Mouse (Mus musculus): ENCODE results near the gene Ppip5k1. TPM values are rescaled to one million over a fixed set of nuclear protein-coding genes. Genes with fewer than 3 reads are reported as not detected.

The Ppip5k1 gene
- polyA plus RNA-seq, 1 experiment from 2014 or later = 10.2 TPM

DNA sequence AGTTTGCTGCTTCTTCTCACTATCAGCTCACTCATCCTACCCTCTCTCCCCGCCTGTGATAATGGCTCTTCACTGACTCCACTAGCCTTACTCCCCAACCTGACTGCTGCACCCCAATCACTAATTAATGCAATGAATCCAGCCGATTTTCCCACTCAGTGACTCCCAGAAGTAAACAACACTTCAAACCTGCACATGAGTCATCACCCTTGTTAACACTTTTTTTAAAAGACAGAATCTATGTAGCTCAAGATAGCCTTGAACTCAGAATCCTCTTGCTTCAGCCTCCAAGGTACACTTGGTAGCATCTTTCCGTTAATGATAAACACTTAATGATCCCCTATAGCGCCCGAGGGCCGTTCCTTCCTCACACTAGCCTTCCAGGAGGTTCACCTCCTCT, 818 bp downstream of the Ppip5k1 start:
- Histone ChIP-seq H3K9me3 (no peaks in the 10 kb centered on the region), H3K27ac (replicated peaks) (peak overlapping the region; percentile 86), H3K4me3 (peak overlapping the region; percentile 79), H3K36me3 (replicated peaks) (peaks cover 3% of the 10 kb centered on the region; the same call in 1 of the 2 replicates), H3K4me1 (peaks cover 31% of the 10 kb centered on the region), H3K27me3 (replicated peaks; ENCODE audit: low read depth, poor library complexity, severe bottlenecking) (peaks cover 28% of the 10 kb centered on the region)
- 5% methylated on average over 6 of the region's 6 CpGs for WGBS
- no peak for DNase-seq (ENCODE audit: low spot score)

DNA sequence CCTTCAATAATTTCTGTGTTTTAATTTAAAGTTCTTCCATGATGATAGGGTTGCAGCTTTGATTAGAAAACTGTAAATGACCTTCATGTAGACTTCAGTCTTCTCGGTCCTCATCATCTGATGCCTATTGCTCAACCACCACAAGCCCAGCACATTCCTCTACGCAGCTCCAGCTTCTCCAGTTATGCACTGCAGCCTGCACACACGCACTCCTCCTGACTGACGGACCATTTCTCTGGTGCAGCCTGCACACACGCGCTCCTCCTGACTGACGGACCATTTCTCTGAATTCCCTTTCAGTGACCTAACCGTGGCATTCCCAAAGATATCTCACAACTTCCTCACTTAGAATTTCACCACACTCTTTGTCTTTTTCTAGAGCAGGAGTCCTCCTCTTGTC, 2.0 kb downstream of the Ppip5k1 start:
- Histone ChIP-seq H3K36me3 (replicated peaks) (peaks cover 4% of the 10 kb centered on the region; the same call in 1 of the 2 replicates), H3K27me3 (replicated peaks; ENCODE audit: low read depth, poor library complexity, severe bottlenecking) (peaks cover 16% of the 10 kb centered on the region; the same call in 1 of the 2 replicates), H3K4me3 (no peak overlapping the region), H3K27ac (replicated peaks) (no peak overlapping the region), H3K4me1 (peaks cover 21% of the 10 kb centered on the region), H3K9me3 (no peaks in the 10 kb centered on the region)
- no peak for DNase-seq (ENCODE audit: low spot score)
- WGBS = 72% methylated on average over 8 of the region's 8 CpGs

GRCm38 (mm10) chr2:121339057-121339456, 16.1 kb downstream of the Ppip5k1 start:
- DNase-seq (ENCODE audit: low spot score) = no peak
- Histone ChIP-seq H3K9me3 (no peaks in the 10 kb centered on the region), H3K27me3 (replicated peaks; ENCODE audit: low read depth, poor library complexity, severe bottlenecking) (no peaks in the 10 kb centered on the region), H3K36me3 (replicated peaks) (peaks cover 20% of the 10 kb centered on the region), H3K4me3 (no peak overlapping the region), H3K4me1 (no peaks in the 10 kb centered on the region), H3K27ac (replicated peaks) (no peak overlapping the region)

DNA sequence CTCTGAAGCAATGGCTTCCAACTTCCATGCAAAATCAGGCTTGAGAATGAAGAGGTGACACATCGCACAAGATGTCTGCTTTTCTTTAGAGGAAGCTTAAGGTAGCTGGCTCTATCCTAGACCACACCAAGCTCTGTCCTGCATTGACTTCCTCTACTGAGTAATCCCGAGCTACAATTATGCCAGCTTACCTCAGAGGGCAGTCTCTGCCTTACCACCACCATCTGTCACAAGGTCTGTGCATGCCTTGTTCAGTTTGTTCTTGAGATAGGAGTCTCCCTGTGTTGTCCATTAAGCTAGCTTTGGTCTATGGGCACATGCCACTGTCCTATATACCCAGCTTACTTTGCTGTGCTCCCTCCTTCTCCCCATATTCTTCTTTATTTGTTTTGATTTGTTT, 25.7 kb downstream of the Ppip5k1 start:
- H3K9me3 ChIP-seq = no peaks in the 10 kb centered on the region
- WGBS = 96% methylated on average over 2 of the region's 2 CpGs

GRCm38 (mm10) chr2:121323693-121324470, 31.3 kb downstream of the Ppip5k1 start:
- Histone ChIP-seq H3K27ac (replicated peaks) (no peak overlapping the region), H3K36me3 (replicated peaks) (peaks cover 9% of the 10 kb centered on the region), H3K9me3 (no peaks in the 10 kb centered on the region), H3K4me1 (0 out of 2 replicates have a peak, but pooled peaks cover 6% of the 10 kb centered on the region), H3K4me3 (no peak overlapping the region), H3K27me3 (replicated peaks; ENCODE audit: low read depth, poor library complexity, severe bottlenecking) (no peaks in the 10 kb centered on the region)
- DNase-seq (ENCODE audit: low spot score) = no peak
- WGBS = 88% methylated on average over 10 of the region's 10 CpGs

More for the DNA sequence above, 25.7 kb downstream of the Ppip5k1 start:
- H3K36me3 ChIP-seq (replicated peaks) = 0 out of 2 replicates have a peak, but pooled peaks cover 3% of the 10 kb centered on the region
- H3K4me1 ChIP-seq = 0 out of 2 replicates have a peak, but pooled peaks cover 6% of the 10 kb centered on the region
- no peak overlapping the region for H3K27ac ChIP-seq (replicated peaks)
- no peak for DNase-seq (ENCODE audit: low spot score)
- H3K27me3 ChIP-seq (replicated peaks; ENCODE audit: low read depth, poor library complexity, severe bottlenecking) = no peaks in the 10 kb centered on the region
- no peak overlapping the region for H3K4me3 ChIP-seq

GRCm38 (mm10) chr2:121323041-121323440, 32.2 kb downstream of the Ppip5k1 start:
- Histone ChIP-seq H3K27ac (replicated peaks) (0 out of 2 replicates have a peak overlapping the region, but pooled peaks have one; percentile 3), H3K36me3 (replicated peaks) (peaks cover 9% of the 10 kb centered on the region), H3K4me3 (no peak overlapping the region), H3K9me3 (no peaks in the 10 kb centered on the region), H3K27me3 (replicated peaks; ENCODE audit: low read depth, poor library complexity, severe bottlenecking) (no peaks in the 10 kb centered on the region), H3K4me1 (0 out of 2 replicates have a peak, but pooled peaks cover 6% of the 10 kb centered on the region)
- WGBS = 92% methylated on average over 10 of the region's 10 CpGs
- DNase-seq (ENCODE audit: low spot score) = no peak

- H3K27ac ChIP-seq (replicated peaks) = no peak overlapping the region
- H3K9me3 ChIP-seq = no peaks in the 10 kb centered on the region
- no peak overlapping the region for H3K4me3 ChIP-seq
- no peaks in the 10 kb centered on the region for H3K27me3 ChIP-seq (replicated peaks; ENCODE audit: low read depth, poor library complexity, severe bottlenecking)
- H3K36me3 ChIP-seq (replicated peaks) = peaks cover 5% of the 10 kb centered on the region
- no peaks in the 10 kb centered on the region for H3K4me1 ChIP-seq
- no peak for DNase-seq (ENCODE audit: low spot score)
- WGBS = 80% methylated on average over 8 of the region's 8 CpGs
Measured at GRCm38 (mm10) chr2:121316278-121316677, 38.9 kb downstream of the Ppip5k1 start.

GRCm38 (mm10) chr2:121308997-121309416, 46.2 kb downstream of the Ppip5k1 start:
- no peaks in the 10 kb centered on the region for H3K9me3 ChIP-seq
- DNase-seq (ENCODE audit: low spot score) = peak; percentile 36
- whole genome bisulfite sequencing = 16% methylated on average over 5 of the region's 5 CpGs
- peaks cover 35% of the 10 kb centered on the region for H3K4me1 ChIP-seq
- H3K27me3 ChIP-seq (replicated peaks; ENCODE audit: low read depth, poor library complexity, severe bottlenecking) = 0 out of 2 replicates have a peak, but pooled peaks cover 26% of the 10 kb centered on the region
- H3K27ac ChIP-seq (replicated peaks) = peak overlapping the region; percentile 72
- H3K36me3 ChIP-seq (replicated peaks) = peaks cover 34% of the 10 kb centered on the region
- peak overlapping the region; percentile 29; the same call in 1 of the 2 replicates for H3K4me3 ChIP-seq

- Histone ChIP-seq H3K4me1 (peaks cover 43% of the 10 kb centered on the region), H3K27me3 (replicated peaks; ENCODE audit: low read depth, poor library complexity, severe bottlenecking) (peaks cover 85% of the 10 kb centered on the region), H3K9me3 (no peaks in the 10 kb centered on the region), H3K36me3 (replicated peaks) (peaks cover 57% of the 10 kb centered on the region), H3K4me3 (no peak overlapping the region), H3K27ac (replicated peaks) (no peak overlapping the region)
- DNase-seq (ENCODE audit: low spot score) = no peak
- WGBS = 90% methylated on average over 10 of the region's 10 CpGs
Measured at GRCm38 (mm10) chr2:121300036-121300435, 55.2 kb downstream of the Ppip5k1 start.

DNA sequence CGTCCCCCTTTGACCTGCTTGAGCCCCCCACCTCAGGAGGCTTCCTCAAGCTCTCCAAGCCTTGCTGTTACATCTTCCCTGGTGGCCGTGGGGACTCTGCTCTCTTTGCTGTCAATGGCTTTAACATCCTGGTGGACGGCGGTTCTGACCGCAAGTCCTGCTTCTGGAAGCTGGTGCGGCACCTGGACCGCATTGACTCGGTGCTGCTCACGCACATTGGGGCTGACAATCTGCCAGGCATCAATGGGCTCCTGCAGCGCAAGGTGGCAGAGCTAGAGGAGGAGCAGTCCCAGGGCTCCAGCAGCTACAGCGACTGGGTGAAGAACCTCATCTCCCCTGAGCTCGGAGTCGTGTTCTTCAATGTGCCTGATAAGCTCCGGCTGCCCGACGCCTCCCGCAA, 55.7 kb downstream of the Ppip5k1 start:
- peaks cover 43% of the 10 kb centered on the region for H3K4me1 ChIP-seq
- no peaks in the 10 kb centered on the region for H3K9me3 ChIP-seq
- no peak overlapping the region for H3K4me3 ChIP-seq
- H3K27ac ChIP-seq (replicated peaks) = no peak overlapping the region
- 87% methylated on average over 17 of the region's 17 CpGs for WGBS
- no peak for DNase-seq (ENCODE audit: low spot score)
- peaks cover 86% of the 10 kb centered on the region for H3K27me3 ChIP-seq (replicated peaks; ENCODE audit: low read depth, poor library complexity, severe bottlenecking)
- H3K36me3 ChIP-seq (replicated peaks) = peaks cover 52% of the 10 kb centered on the region

- Histone ChIP-seq H3K27ac (replicated peaks) (peak overlapping the region; percentile 40), H3K9me3 (no peaks in the 10 kb centered on the region), H3K4me1 (peaks cover 53% of the 10 kb centered on the region), H3K36me3 (replicated peaks) (peaks cover 39% of the 10 kb centered on the region), H3K4me3 (peak overlapping the region; percentile 49), H3K27me3 (replicated peaks; ENCODE audit: low read depth, poor library complexity, severe bottlenecking) (peaks cover 100% of the 10 kb centered on the region)
- DNase-seq (ENCODE audit: low spot score) = peak; percentile 38
- 1% methylated on average over 8 of the region's 8 CpGs for WGBS
Measured at GRCm38 (mm10) chr2:121298131-121298530, 57.1 kb downstream of the Ppip5k1 start.

DNA sequence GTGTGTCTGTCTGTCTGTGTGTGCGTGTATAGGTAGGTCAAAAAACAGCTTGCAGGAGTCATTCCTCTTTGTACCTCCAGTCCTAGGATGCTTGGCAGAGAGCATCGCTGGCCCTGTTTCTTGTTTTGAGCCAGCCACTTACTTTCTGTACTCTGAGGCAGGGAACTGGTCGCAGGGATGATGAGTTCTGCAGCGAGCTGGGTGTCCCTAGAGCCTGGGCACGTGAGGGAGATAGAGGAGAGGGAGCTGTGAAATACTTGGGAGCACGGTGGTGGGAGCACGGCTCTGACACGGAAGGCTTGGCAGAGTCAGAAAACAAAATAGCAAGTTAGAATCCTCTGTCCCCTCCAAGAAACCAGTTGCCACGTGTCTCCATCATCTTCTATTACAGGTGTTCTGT, 57.5 kb downstream of the Ppip5k1 start:
- Histone ChIP-seq H3K4me1 (peaks cover 53% of the 10 kb centered on the region), H3K4me3 (peak overlapping the region; percentile 49), H3K36me3 (replicated peaks) (peaks cover 35% of the 10 kb centered on the region), H3K9me3 (no peaks in the 10 kb centered on the region), H3K27ac (replicated peaks) (peak overlapping the region; percentile 40), H3K27me3 (replicated peaks; ENCODE audit: low read depth, poor library complexity, severe bottlenecking) (peaks cover 100% of the 10 kb centered on the region)
- no peak for DNase-seq (ENCODE audit: low spot score)
- WGBS = 8% methylated on average over 9 of the region's 9 CpGs

GRCm38 (mm10) chr2:121296754-121297231, 58.4 kb downstream of the Ppip5k1 start:
- WGBS = 5% methylated on average over 6 of the region's 6 CpGs
- no peak for DNase-seq (ENCODE audit: low spot score)
- Histone ChIP-seq H3K27me3 (replicated peaks; ENCODE audit: low read depth, poor library complexity, severe bottlenecking) (peaks cover 100% of the 10 kb centered on the region), H3K36me3 (replicated peaks) (peaks cover 26% of the 10 kb centered on the region), H3K27ac (replicated peaks) (peak overlapping the region; percentile 76), H3K4me1 (peaks cover 53% of the 10 kb centered on the region), H3K9me3 (no peaks in the 10 kb centered on the region), H3K4me3 (peak overlapping the region; percentile 49)

Data from embryonic facial prominence, embryonic 10.5 days (tissue).